Mouse (Mus musculus): ENCODE data around the gene Capn15. TPM values are rescaled to one million over a fixed set of nuclear protein-coding genes. Genes with fewer than 3 reads are reported as not detected.

The Capn15 gene
- polyA plus RNA-seq, 1 experiment from 2014 or later, result 15.2 TPM

GRCm38 (mm10) chr17:26020848-26021347 lies 35.3 kb upstream of the Capn15 start:
- H3K27me3 ChIP-seq (ENCODE audit: control insufficient read depth, insufficient read depth, low read length), result no peaks in the 10 kb centered on the region
- WGBS (ENCODE audit: insufficient replicate concordance), result 69% methylated on average over 7 of the region's 7 CpGs
- H3K9me3 ChIP-seq (replicated peaks; ENCODE audit: control insufficient read depth, low read length), result no peaks in the 10 kb centered on the region
- no peak overlapping the region for H3K9ac ChIP-seq (ENCODE audit: low read depth, low read length)
- no peak overlapping the region for H3K4me2 ChIP-seq
- peaks cover 24% of the 10 kb centered on the region for H3K4me1 ChIP-seq (ENCODE audit: control insufficient read depth, insufficient read depth, low read length)
- no peak overlapping the region for H3K4me3 ChIP-seq (ENCODE audit: low read depth, low read length)
- ATAC-seq (replicated peaks; ENCODE audit: insufficient number of reproducible peaks, low FRiP score, low TSS enrichment), result no peak
- no peak overlapping the region for H3K27ac ChIP-seq (ENCODE audit: low read depth, low read length)
- peaks cover 3% of the 10 kb centered on the region; the same call in 1 of the 2 replicates for H3K36me3 ChIP-seq (ENCODE audit: control insufficient read depth, insufficient read depth, low read length)

DNA sequence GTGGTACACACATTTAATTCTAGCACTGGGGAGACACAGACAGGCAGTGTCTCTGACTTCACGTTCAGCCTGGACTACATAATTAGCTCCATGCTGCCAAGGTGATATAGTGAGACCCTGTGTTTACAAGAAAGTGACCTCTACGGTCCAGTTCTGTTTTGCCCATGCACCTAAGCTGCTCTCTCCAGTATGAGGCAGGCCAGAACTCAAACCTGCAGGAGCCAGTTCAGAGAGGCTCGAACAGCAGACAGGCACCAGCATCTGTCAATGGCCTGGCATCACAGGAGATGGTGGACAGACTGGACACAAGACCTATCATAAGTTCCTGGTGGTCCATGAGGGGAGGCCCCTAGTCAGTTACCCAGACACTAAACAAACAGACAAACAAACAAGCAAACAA lies 32.8 kb upstream of the Capn15 start:
- no peaks in the 10 kb centered on the region for H3K27me3 ChIP-seq (ENCODE audit: control insufficient read depth, insufficient read depth, low read length)
- H3K4me1 ChIP-seq (ENCODE audit: control insufficient read depth, insufficient read depth, low read length), result peaks cover 24% of the 10 kb centered on the region
- ATAC-seq (replicated peaks; ENCODE audit: insufficient number of reproducible peaks, low FRiP score, low TSS enrichment), result no peak
- WGBS (ENCODE audit: insufficient replicate concordance), result 47% methylated on average over 3 of the region's 3 CpGs
- H3K9ac ChIP-seq (ENCODE audit: low read depth, low read length), result no peak overlapping the region; the same call in 1 of the 2 replicates
- H3K9me3 ChIP-seq (replicated peaks; ENCODE audit: control insufficient read depth, low read length), result no peaks in the 10 kb centered on the region
- H3K27ac ChIP-seq (ENCODE audit: low read depth, low read length), result peak overlapping the region; percentile 72
- H3K36me3 ChIP-seq (ENCODE audit: control insufficient read depth, insufficient read depth, low read length), result peaks cover 6% of the 10 kb centered on the region; the same call in 1 of the 2 replicates
- no peak overlapping the region for H3K4me2 ChIP-seq
- H3K4me3 ChIP-seq (ENCODE audit: low read depth, low read length), result no peak overlapping the region

DNA sequence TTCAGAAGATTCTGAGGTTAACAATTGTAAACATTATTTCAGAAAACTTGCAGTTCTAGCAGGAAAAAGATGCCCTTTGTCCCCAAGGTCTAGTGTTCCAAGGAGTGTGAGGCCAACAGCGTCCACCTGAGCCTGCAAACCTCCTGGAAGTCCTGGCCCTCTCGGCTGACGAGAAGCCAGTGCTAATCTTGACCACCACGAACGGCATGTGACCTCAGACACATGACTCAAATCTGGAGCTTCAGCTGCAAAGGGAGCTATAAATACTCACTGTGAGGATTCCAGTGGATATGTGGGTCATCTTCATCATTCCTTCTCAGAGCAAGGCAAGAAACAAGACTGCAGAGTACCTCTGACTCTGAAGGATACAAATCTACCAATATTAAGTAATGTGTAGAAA lies 32.4 kb upstream of the Capn15 start:
- H3K27me3 ChIP-seq (ENCODE audit: control insufficient read depth, insufficient read depth, low read length), result no peaks in the 10 kb centered on the region
- H3K4me1 ChIP-seq (ENCODE audit: control insufficient read depth, insufficient read depth, low read length), result peaks cover 24% of the 10 kb centered on the region
- no peaks in the 10 kb centered on the region for H3K9me3 ChIP-seq (replicated peaks; ENCODE audit: control insufficient read depth, low read length)
- no peak for ATAC-seq (replicated peaks; ENCODE audit: insufficient number of reproducible peaks, low FRiP score, low TSS enrichment)
- no peak overlapping the region for H3K4me2 ChIP-seq
- peaks cover 6% of the 10 kb centered on the region; the same call in 1 of the 2 replicates for H3K36me3 ChIP-seq (ENCODE audit: control insufficient read depth, insufficient read depth, low read length)
- H3K9ac ChIP-seq (ENCODE audit: low read depth, low read length), result peak overlapping the region; percentile 22; the same call in 1 of the 2 replicates
- H3K4me3 ChIP-seq (ENCODE audit: low read depth, low read length), result no peak overlapping the region
- 35% methylated on average over 5 of the region's 5 CpGs for WGBS (ENCODE audit: insufficient replicate concordance)
- peak overlapping the region; percentile 72 for H3K27ac ChIP-seq (ENCODE audit: low read depth, low read length)

DNA sequence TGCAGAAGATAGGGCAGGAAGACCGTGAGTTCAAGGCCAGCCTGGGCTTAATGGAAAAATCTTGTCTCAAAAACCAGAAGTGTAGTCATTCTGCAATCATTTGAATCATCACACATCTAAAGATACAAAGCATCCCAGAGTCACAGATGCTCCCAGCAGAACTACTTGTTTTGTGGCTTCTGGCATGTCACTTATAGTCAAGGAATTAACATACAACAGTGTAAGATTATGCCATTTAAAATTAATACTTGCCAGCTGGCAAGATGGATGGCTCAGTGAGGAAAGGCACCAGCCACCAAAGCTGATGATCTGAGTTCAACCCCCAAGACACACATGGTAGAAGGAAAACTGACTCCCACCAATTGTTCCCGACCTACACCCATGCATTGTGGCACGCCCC lies 31.4 kb upstream of the Capn15 start:
- peaks cover 20% of the 10 kb centered on the region for H3K4me1 ChIP-seq (ENCODE audit: control insufficient read depth, insufficient read depth, low read length)
- no peak overlapping the region for H3K27ac ChIP-seq (ENCODE audit: low read depth, low read length)
- H3K9me3 ChIP-seq (replicated peaks; ENCODE audit: control insufficient read depth, low read length), result no peaks in the 10 kb centered on the region
- no peak for ATAC-seq (replicated peaks; ENCODE audit: insufficient number of reproducible peaks, low FRiP score, low TSS enrichment)
- H3K36me3 ChIP-seq (ENCODE audit: control insufficient read depth, insufficient read depth, low read length), result peaks cover 6% of the 10 kb centered on the region; the same call in 1 of the 2 replicates
- no peak overlapping the region for H3K4me2 ChIP-seq
- no peak overlapping the region for H3K9ac ChIP-seq (ENCODE audit: low read depth, low read length)
- H3K4me3 ChIP-seq (ENCODE audit: low read depth, low read length), result no peak overlapping the region
- WGBS (ENCODE audit: insufficient replicate concordance), result 81% methylated on average over 3 of the region's 3 CpGs
- no peaks in the 10 kb centered on the region for H3K27me3 ChIP-seq (ENCODE audit: control insufficient read depth, insufficient read depth, low read length)

- Histone ChIP-seq H3K9me3 (replicated peaks; ENCODE audit: control insufficient read depth, low read length) (no peaks in the 10 kb centered on the region), H3K27ac (ENCODE audit: low read depth, low read length) (no peak overlapping the region), H3K4me3 (ENCODE audit: low read depth, low read length) (no peak overlapping the region), H3K9ac (ENCODE audit: low read depth, low read length) (no peak overlapping the region), H3K36me3 (ENCODE audit: control insufficient read depth, insufficient read depth, low read length) (peaks cover 8% of the 10 kb centered on the region; the same call in 1 of the 2 replicates), H3K4me1 (ENCODE audit: control insufficient read depth, insufficient read depth, low read length) (peaks cover 17% of the 10 kb centered on the region), H3K27me3 (ENCODE audit: control insufficient read depth, insufficient read depth, low read length) (no peaks in the 10 kb centered on the region), H3K4me2 (no peak overlapping the region)
- no peak for ATAC-seq (replicated peaks; ENCODE audit: insufficient number of reproducible peaks, low FRiP score, low TSS enrichment)
- WGBS (ENCODE audit: insufficient replicate concordance), result 84% methylated on average over 10 of the region's 10 CpGs
Observed at GRCm38 (mm10) chr17:26013711-26014110, 28.1 kb upstream of the Capn15 start.

DNA sequence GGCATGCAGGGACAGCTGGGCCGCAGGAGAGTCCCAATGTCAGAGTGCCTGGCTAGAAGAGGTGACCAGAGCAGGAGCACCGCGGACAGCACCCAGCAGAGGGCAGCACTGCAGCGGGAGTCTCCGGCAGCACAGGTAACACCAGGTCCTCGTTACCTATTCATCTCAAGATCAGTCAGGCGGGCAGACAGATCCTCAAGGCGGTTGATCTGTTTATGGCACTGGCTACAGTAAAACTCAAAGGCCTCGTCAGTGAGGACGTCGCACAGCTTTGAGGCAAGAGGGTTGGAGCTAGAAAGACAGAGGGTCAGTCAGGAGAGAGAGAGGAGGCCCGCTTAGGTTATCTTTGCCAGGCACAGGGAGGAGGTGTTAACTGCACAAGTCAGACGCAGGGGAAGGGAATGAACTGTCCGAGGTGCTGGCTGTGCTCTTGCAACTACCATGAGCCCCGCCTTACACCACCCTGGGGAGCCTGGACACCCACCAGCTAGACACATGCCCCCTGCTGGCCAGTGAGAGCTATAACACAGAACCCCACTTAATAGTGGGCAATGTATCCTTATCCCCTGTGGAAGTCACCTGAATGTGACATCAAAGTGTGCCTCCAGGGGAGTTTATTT lies 26.4 kb upstream of the Capn15 start:
- H3K9ac ChIP-seq (ENCODE audit: low read depth, low read length), result no peak overlapping the region
- no peaks in the 10 kb centered on the region for H3K9me3 ChIP-seq (replicated peaks; ENCODE audit: control insufficient read depth, low read length)
- 5% methylated on average over 15 of the region's 15 CpGs for WGBS (ENCODE audit: insufficient replicate concordance)
- no peaks in the 10 kb centered on the region for H3K27me3 ChIP-seq (ENCODE audit: control insufficient read depth, insufficient read depth, low read length)
- peaks cover 8% of the 10 kb centered on the region; the same call in 1 of the 2 replicates for H3K36me3 ChIP-seq (ENCODE audit: control insufficient read depth, insufficient read depth, low read length)
- 0 out of 2 replicates have a peak, but pooled peaks cover 6% of the 10 kb centered on the region for H3K4me1 ChIP-seq (ENCODE audit: control insufficient read depth, insufficient read depth, low read length)
- H3K4me2 ChIP-seq, result peak overlapping the region; percentile 51
- ATAC-seq (replicated peaks; ENCODE audit: insufficient number of reproducible peaks, low FRiP score, low TSS enrichment), result peak; percentile 81
- H3K27ac ChIP-seq (ENCODE audit: low read depth, low read length), result no peak overlapping the region
- no peak overlapping the region for H3K4me3 ChIP-seq (ENCODE audit: low read depth, low read length)

DNA sequence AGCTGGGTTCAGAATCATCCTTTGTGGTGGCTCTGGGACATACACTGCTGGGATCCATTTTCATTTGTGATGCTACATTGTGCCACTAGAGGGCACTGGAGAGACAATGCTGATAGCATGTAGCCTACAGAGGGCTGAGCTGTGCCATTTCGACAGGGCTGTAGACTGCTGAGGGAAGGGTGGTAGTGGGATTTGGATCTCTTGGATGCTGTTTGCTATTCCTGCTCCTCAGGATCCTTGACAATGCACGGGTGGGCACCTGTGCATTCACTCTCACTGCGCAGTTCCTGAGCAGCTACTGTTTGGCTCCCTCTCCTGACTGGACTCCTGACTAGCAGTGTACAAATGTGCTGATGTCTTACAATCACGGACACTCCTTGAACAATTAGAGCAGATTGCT lies 23.9 kb upstream of the Capn15 start:
- H3K36me3 ChIP-seq (ENCODE audit: control insufficient read depth, insufficient read depth, low read length), result peaks cover 8% of the 10 kb centered on the region; the same call in 1 of the 2 replicates
- no peaks in the 10 kb centered on the region for H3K9me3 ChIP-seq (replicated peaks; ENCODE audit: control insufficient read depth, low read length)
- H3K4me1 ChIP-seq (ENCODE audit: control insufficient read depth, insufficient read depth, low read length), result 0 out of 2 replicates have a peak, but pooled peaks cover 6% of the 10 kb centered on the region
- 31% methylated on average over 4 of the region's 4 CpGs for WGBS (ENCODE audit: insufficient replicate concordance)
- H3K4me3 ChIP-seq (ENCODE audit: low read depth, low read length), result no peak overlapping the region
- H3K9ac ChIP-seq (ENCODE audit: low read depth, low read length), result no peak overlapping the region
- H3K27me3 ChIP-seq (ENCODE audit: control insufficient read depth, insufficient read depth, low read length), result no peaks in the 10 kb centered on the region
- H3K4me2 ChIP-seq, result no peak overlapping the region
- peak; percentile 40; the same call in 1 of the 2 replicates for ATAC-seq (replicated peaks; ENCODE audit: insufficient number of reproducible peaks, low FRiP score, low TSS enrichment)
- no peak overlapping the region for H3K27ac ChIP-seq (ENCODE audit: low read depth, low read length)

DNA sequence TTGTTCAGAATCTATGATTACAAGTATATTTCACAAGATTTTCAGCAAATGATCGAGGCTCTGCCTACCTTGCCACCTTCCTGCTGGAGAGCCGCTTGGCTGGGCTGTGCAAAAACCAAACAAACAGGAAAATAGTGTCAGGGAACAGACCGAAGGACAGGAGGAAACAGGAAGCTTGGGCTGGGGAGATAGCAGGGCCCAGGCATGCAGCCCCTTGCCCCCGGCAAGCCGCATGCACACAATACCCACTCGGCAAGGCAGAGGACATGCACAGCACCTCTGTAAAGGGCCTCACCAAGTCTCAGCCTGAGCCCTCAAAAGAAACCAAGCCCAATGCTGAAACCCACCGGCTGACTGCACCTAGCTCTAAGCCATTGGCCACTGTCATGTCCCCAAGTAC lies 23.2 kb upstream of the Capn15 start:
- peaks cover 6% of the 10 kb centered on the region; the same call in 1 of the 2 replicates for H3K36me3 ChIP-seq (ENCODE audit: control insufficient read depth, insufficient read depth, low read length)
- 0 out of 2 replicates have a peak, but pooled peaks have one; percentile 22 for ATAC-seq (replicated peaks; ENCODE audit: insufficient number of reproducible peaks, low FRiP score, low TSS enrichment)
- H3K9me3 ChIP-seq (replicated peaks; ENCODE audit: control insufficient read depth, low read length), result no peaks in the 10 kb centered on the region
- no peaks in the 10 kb centered on the region for H3K27me3 ChIP-seq (ENCODE audit: control insufficient read depth, insufficient read depth, low read length)
- WGBS (ENCODE audit: insufficient replicate concordance), result 45% methylated on average over 7 of the region's 7 CpGs
- 0 out of 2 replicates have a peak overlapping the region, but pooled peaks have one; percentile 16 for H3K9ac ChIP-seq (ENCODE audit: low read depth, low read length)
- no peak overlapping the region; the same call in 1 of the 2 replicates for H3K4me3 ChIP-seq (ENCODE audit: low read depth, low read length)
- H3K27ac ChIP-seq (ENCODE audit: low read depth, low read length), result peak overlapping the region; percentile 79
- 0 out of 2 replicates have a peak, but pooled peaks cover 6% of the 10 kb centered on the region for H3K4me1 ChIP-seq (ENCODE audit: control insufficient read depth, insufficient read depth, low read length)
- H3K4me2 ChIP-seq, result peak overlapping the region; percentile 36

Measured in heart, embryonic 11.5 days (tissue).